Mouse (Mus musculus): ENCODE results near the gene Il21.

- no peak for TF ChIP-seq CTCF (conservative IDR thresholded peaks at IDR 0.05; ENCODE audit: low read length)
- no peak for TF ChIP-seq NANOG (IDR thresholded peaks at IDR 0.05; ENCODE audit: borderline replicate concordance, low read length)
Measured at GRCm38 (mm10) chr3:37201122-37201916, 31.1 kb downstream of the Il21 start.
